9 mouse cellular contexts compared by ENCODE assay signal in genomic region chr17:23592926-23593300, GRCm38 (mm10). TPM values are rescaled to one million over a fixed set of nuclear protein-coding genes. Genes with fewer than 3 reads are reported as not detected.
DNase-seq lines count a peak whose midpoint lies in the region; ATAC-seq lines count a peak whose summit lies in the region.
"Had no signal": no experiment of that assay in that cellular context is flagged by ENCODE, and none has a peak within 500 bp of the region (broad histone marks: within the 10 kb centered on the region; RNA-seq: fewer than 3 reads in every experiment).

No protein-coding gene starts in this region.

- no peaks in the 10 kb centered on the region for H3K9me3 ChIP-seq in heart, embryonic 16.5 days (replicated peaks; ENCODE audit: control insufficient read depth, low read length)
- H3K9me3 ChIP-seq in hindbrain, embryonic 11.5 days (ENCODE audit: control insufficient read depth, low read length), result no peaks in the 10 kb centered on the region
- H3K9me3 ChIP-seq in midbrain, embryonic 11.5 days (ENCODE audit: control insufficient read depth, low read length), result no peaks in the 10 kb centered on the region

- H3K9ac ChIP-seq in heart, embryonic 16.5 days (ENCODE audit: low read length), result peak overlapping the region; percentile 81
- H3K9ac ChIP-seq in hindbrain, embryonic 11.5 days (ENCODE audit: low read depth, low read length), result peak overlapping the region; percentile 82
- peak overlapping the region; percentile 79 for H3K9ac ChIP-seq in midbrain, embryonic 11.5 days (ENCODE audit: low read length)

- WGBS in heart, embryonic 16.5 days, result 11% methylated on average over 13 of the region's 13 CpGs
- 14% methylated on average over 13 of the region's 13 CpGs for WGBS in hindbrain, embryonic 11.5 days
- WGBS in midbrain, embryonic 11.5 days, result 16% methylated on average over 13 of the region's 13 CpGs

- peak overlapping the region; percentile 96 for H3K4me2 ChIP-seq in heart, embryonic 16.5 days (ENCODE audit: low read depth, low read length)
- H3K4me2 ChIP-seq in hindbrain, embryonic 11.5 days (replicated peaks; ENCODE audit: low read depth, low read length), result peak overlapping the region; percentile 63
- peak overlapping the region; percentile 86 for H3K4me2 ChIP-seq in midbrain, embryonic 11.5 days

- no peak for ATAC-seq in heart, embryonic 16.5 days (replicated peaks; ENCODE audit: extremely low read depth, insufficient read depth, low FRiP score)
- peak; percentile 3 for ATAC-seq in activated CD4-positive, CD25-positive, alpha-beta regulatory T cell, adult 4 months
- peak; percentile 64 for ATAC-seq in hindbrain, embryonic 11.5 days (ENCODE audit: low FRiP score)
- ATAC-seq in midbrain, embryonic 11.5 days (ENCODE audit: low FRiP score), result peak; percentile 70

- peak overlapping the region; percentile 64 for H3K27ac ChIP-seq in heart, embryonic 16.5 days (ENCODE audit: low read length)
- no peak overlapping the region for H3K27ac ChIP-seq in hindbrain, embryonic 11.5 days (ENCODE audit: low read depth, low read length)
- H3K27ac ChIP-seq in midbrain, embryonic 11.5 days (ENCODE audit: low read depth, low read length), result peak overlapping the region; percentile 45; the same call in 1 of the 2 replicates

- H3K36me3 ChIP-seq in heart, embryonic 16.5 days (ENCODE audit: control insufficient read depth, insufficient read depth), result no peaks in the 10 kb centered on the region
- H3K36me3 ChIP-seq in hindbrain, embryonic 11.5 days (ENCODE audit: control insufficient read depth, insufficient read depth, low read length), result no peaks in the 10 kb centered on the region
- no peaks in the 10 kb centered on the region for H3K36me3 ChIP-seq in midbrain, embryonic 11.5 days (ENCODE audit: control insufficient read depth, insufficient read depth, low read length)

- peak overlapping the region; percentile 65 for H3K4me3 ChIP-seq in heart, embryonic 16.5 days (ENCODE audit: low read length)
- peak overlapping the region; percentile 46 for H3K4me3 ChIP-seq in hindbrain, embryonic 11.5 days (ENCODE audit: low read depth, low read length)
- peak overlapping the region; percentile 46 for H3K4me3 ChIP-seq in midbrain, embryonic 11.5 days (ENCODE audit: low read depth, low read length)

- no peak for DNase-seq in heart, adult 18-20 months
- no peak for DNase-seq in hindbrain, embryonic 11.5 days (ENCODE audit: low spot score)
- no peak for DNase-seq in midbrain, embryonic 11.5 days (ENCODE audit: low spot score, missing footprints)
- DNase-seq in adrenal gland, postnatal 4 days (ENCODE audit: low spot score in 2 of 2), result no peak
- DNase-seq in ovary, postnatal 14 days (ENCODE audit: low spot score), result no peak
- no peak for DNase-seq in kidney, adult 18-20 months

- H3K27me3 ChIP-seq in heart, embryonic 16.5 days (ENCODE audit: control insufficient read depth, insufficient read depth, low read length), result no peaks in the 10 kb centered on the region
- H3K27me3 ChIP-seq in hindbrain, embryonic 11.5 days (ENCODE audit: control insufficient read depth, insufficient read depth, low read length), result no peaks in the 10 kb centered on the region
- H3K27me3 ChIP-seq in midbrain, embryonic 11.5 days (ENCODE audit: control insufficient read depth, insufficient read depth, low read length), result no peaks in the 10 kb centered on the region

- H3K4me1 ChIP-seq in heart, embryonic 16.5 days (ENCODE audit: control insufficient read depth, insufficient read depth, low read length), result peaks cover 6% of the 10 kb centered on the region; the same call in 1 of the 2 replicates
- H3K4me1 ChIP-seq in hindbrain, embryonic 11.5 days (replicated peaks; ENCODE audit: control insufficient read depth, insufficient read depth, low read length), result no peaks in the 10 kb centered on the region
- no peaks in the 10 kb centered on the region for H3K4me1 ChIP-seq in midbrain, embryonic 11.5 days (ENCODE audit: control insufficient read depth, insufficient read depth, low read length)

RNA-seq across cellular contexts. Expression of gene Zfp13, which starts 6.4 kb away (rescaled TPM):
- polyA plus RNA-seq in heart, embryonic 16.5 days (2015; fragmentation: Nextera tagmentation; extraction: Ambion mirVana), result 7.3 and 8.5 TPM in 2 replicates
- 1 to 10 TPM; 2.2 to 3.1 TPM for total RNA-seq in heart, adult 18-20 months (2021)
- not detected for polyA plus RNA-seq in activated CD4-positive, CD25-positive, alpha-beta regulatory T cell, adult 4 months (2017; shearing (Covaris generic))
- polyA plus RNA-seq in hindbrain, embryonic 11.5 days (2014; fragmentation: Nextera tagmentation; extraction: Ambion mirVana), result 16.5 and 16.7 TPM in 2 replicates
- polyA plus RNA-seq in midbrain, embryonic 11.5 days (2014; fragmentation: Nextera tagmentation; extraction: Ambion mirVana), result 16.3 and 16.5 TPM in 2 replicates
- total RNA-seq in adrenal gland, postnatal 4 days (2021), result 10 to 100 TPM; 27.5 to 29.7 TPM

RNA-seq across cellular contexts. Expression of gene Zscan10, which starts 7.7 kb away (rescaled TPM):
- polyA plus RNA-seq in heart, embryonic 16.5 days (2015; fragmentation: Nextera tagmentation; extraction: Ambion mirVana), result not detected in 2 replicates
- not detected for total RNA-seq in heart, adult 18-20 months (2021)
- 1 to 10 TPM; 1.3 to 3.4 TPM for polyA plus RNA-seq in activated CD4-positive, CD25-positive, alpha-beta regulatory T cell, adult 4 months (2017; shearing (Covaris generic))
- 0.32 and 0.34 TPM in 2 replicates for polyA plus RNA-seq in hindbrain, embryonic 11.5 days (2014; fragmentation: Nextera tagmentation; extraction: Ambion mirVana)
- polyA plus RNA-seq in midbrain, embryonic 11.5 days (2014; fragmentation: Nextera tagmentation; extraction: Ambion mirVana), result 0.22 TPM in 1 of 2 replicates, not detected in the other
- total RNA-seq in adrenal gland, postnatal 4 days (2021), result not detected
- polyA plus RNA-seq: large intestine, adult 2 months had no signal

RNA-seq across cellular contexts. Expression of gene Zfp213, which starts 28.9 kb away (rescaled TPM):
- polyA plus RNA-seq in heart, embryonic 16.5 days (2015; fragmentation: Nextera tagmentation; extraction: Ambion mirVana), result 12.9 and 14.5 TPM in 2 replicates
- 1 to 10 TPM; 6.2 to 7.3 TPM for total RNA-seq in heart, adult 18-20 months (2021)
- polyA plus RNA-seq in activated CD4-positive, CD25-positive, alpha-beta regulatory T cell, adult 4 months (2017; shearing (Covaris generic)), result 1 to 10 TPM; 4.3 to 4.9 TPM
- 16.1 and 17.4 TPM in 2 replicates for polyA plus RNA-seq in hindbrain, embryonic 11.5 days (2014; fragmentation: Nextera tagmentation; extraction: Ambion mirVana)
- 17.5 and 19.9 TPM in 2 replicates for polyA plus RNA-seq in midbrain, embryonic 11.5 days (2014; fragmentation: Nextera tagmentation; extraction: Ambion mirVana)
- total RNA-seq in adrenal gland, postnatal 4 days (2021), result 10 to 100 TPM in 1 of 2 experiments, 1 to 10 TPM in 1; 8.5 to 11.5 TPM

RNA-seq across cellular contexts. Expression of gene Mmp25, which starts 52.2 kb away (rescaled TPM):
- polyA plus RNA-seq in heart, embryonic 16.5 days (2015; fragmentation: Nextera tagmentation; extraction: Ambion mirVana), result 0.24 and 0.25 TPM in 2 replicates
- under 1 TPM in 1 of 2 experiments, not detected in 1; 0.13 TPM for total RNA-seq in heart, adult 18-20 months (2021)
- 1 to 10 TPM; 1.0 to 2.0 TPM for polyA plus RNA-seq in activated CD4-positive, CD25-positive, alpha-beta regulatory T cell, adult 4 months (2017; shearing (Covaris generic))
- polyA plus RNA-seq in hindbrain, embryonic 11.5 days (2014; fragmentation: Nextera tagmentation; extraction: Ambion mirVana), result 0.82 and 0.99 TPM in 2 replicates
- polyA plus RNA-seq in midbrain, embryonic 11.5 days (2014; fragmentation: Nextera tagmentation; extraction: Ambion mirVana), result 0.43 and 0.61 TPM in 2 replicates
- total RNA-seq in adrenal gland, postnatal 4 days (2021), result under 1 TPM; 0.56 to 0.90 TPM
